Mouse (Mus musculus): ENCODE measurements around the gene Espn.

DNA sequence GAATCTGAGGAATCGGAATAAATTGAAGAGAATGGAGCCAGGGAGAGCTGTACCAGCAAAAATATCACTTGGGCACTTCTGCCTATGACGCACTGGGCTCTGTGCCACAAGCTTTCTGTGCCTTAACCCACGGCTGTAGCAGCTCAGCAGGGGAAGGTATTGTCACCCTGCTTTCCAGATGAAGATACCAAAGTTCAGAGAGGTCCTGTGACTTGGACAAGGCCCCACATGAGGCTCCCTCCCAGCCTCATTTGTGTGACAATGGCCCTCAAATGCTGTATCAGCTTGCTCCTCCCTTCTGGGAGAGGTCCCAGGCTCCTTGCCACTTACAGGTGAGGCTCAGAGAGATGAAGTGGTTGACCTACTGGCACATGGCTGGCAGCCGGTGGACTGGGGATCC is 64.0 kb downstream of the Espn start:
- TF ChIP-seq POLR2A (IDR thresholded peaks at IDR 0.05; ENCODE audit: low read depth, low read length), result no peak
- TF ChIP-seq CTCF (IDR thresholded peaks at IDR 0.05; ENCODE audit: borderline replicate concordance, insufficient read depth, low read length), result no peak

Measured in embryonic fibroblast, embryonic 13.5 days (primary cell).